Mouse (Mus musculus): ENCODE results near the gene Rcc1l. TPM values are rescaled to one million over a fixed set of nuclear protein-coding genes. Genes with fewer than 3 reads are reported as not detected.
A peak's percentile ranks its signal among the peaks of the same experiment; 100 is the strongest.

The Rcc1l gene
- polyA plus RNA-seq, 1 experiment from 2014 or later: 25.6 TPM

- no peak for ATAC-seq (ENCODE audit: insufficient read depth, low FRiP score)
- no peak overlapping the region for H3K27ac ChIP-seq (ENCODE audit: low read length)
- H3K9me3 ChIP-seq (replicated peaks; ENCODE audit: control insufficient read depth, low read length): no peaks in the 10 kb centered on the region
- H3K9ac ChIP-seq (ENCODE audit: low read length): no peak overlapping the region
- WGBS: 82% methylated on average over 7 of the region's 7 CpGs
- no peaks in the 10 kb centered on the region for H3K27me3 ChIP-seq (ENCODE audit: control insufficient read depth, insufficient read depth, low read length)
- H3K4me2 ChIP-seq (ENCODE audit: low read depth, low read length): no peak overlapping the region
- no peaks in the 10 kb centered on the region for H3K36me3 ChIP-seq (ENCODE audit: control insufficient read depth, insufficient read depth, low read length)
- no peak overlapping the region for H3K4me3 ChIP-seq (replicated peaks; ENCODE audit: low read length)
- H3K4me1 ChIP-seq (ENCODE audit: control insufficient read depth, insufficient read depth, low read length): no peaks in the 10 kb centered on the region
Observed at GRCm38 (mm10) chr5:134115639-134116259, 60.8 kb downstream of the Rcc1l start.

DNA sequence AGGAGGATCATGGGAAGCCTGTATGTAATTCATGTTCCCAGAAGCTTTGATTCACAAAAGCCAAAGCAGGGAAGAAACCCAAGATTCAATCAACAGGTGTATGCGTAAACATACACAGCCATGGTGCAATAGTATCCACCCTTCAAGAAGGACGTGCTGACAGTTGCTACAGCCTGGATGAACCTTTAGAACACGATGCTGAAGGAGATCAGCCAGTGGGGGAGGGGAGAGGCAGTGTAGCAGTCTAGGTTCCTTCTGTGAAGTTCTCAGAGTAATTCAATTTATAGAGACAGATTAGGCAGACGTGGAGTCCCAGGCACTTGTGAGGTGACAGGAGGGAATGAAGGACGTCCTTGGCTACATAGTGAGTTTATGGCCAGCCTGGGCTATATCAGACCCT is 61.6 kb downstream of the Rcc1l start:
- ATAC-seq (ENCODE audit: insufficient read depth, low FRiP score): no peak
- Histone ChIP-seq H3K36me3 (ENCODE audit: control insufficient read depth, insufficient read depth, low read length) (no peaks in the 10 kb centered on the region), H3K4me3 (replicated peaks; ENCODE audit: low read length) (no peak overlapping the region), H3K4me2 (ENCODE audit: low read depth, low read length) (no peak overlapping the region), H3K9ac (ENCODE audit: low read length) (no peak overlapping the region), H3K4me1 (ENCODE audit: control insufficient read depth, insufficient read depth, low read length) (no peaks in the 10 kb centered on the region), H3K27ac (ENCODE audit: low read length) (no peak overlapping the region), H3K27me3 (ENCODE audit: control insufficient read depth, insufficient read depth, low read length) (no peaks in the 10 kb centered on the region), H3K9me3 (replicated peaks; ENCODE audit: control insufficient read depth, low read length) (no peaks in the 10 kb centered on the region)
- WGBS: 77% methylated on average over 5 of the region's 5 CpGs

DNA sequence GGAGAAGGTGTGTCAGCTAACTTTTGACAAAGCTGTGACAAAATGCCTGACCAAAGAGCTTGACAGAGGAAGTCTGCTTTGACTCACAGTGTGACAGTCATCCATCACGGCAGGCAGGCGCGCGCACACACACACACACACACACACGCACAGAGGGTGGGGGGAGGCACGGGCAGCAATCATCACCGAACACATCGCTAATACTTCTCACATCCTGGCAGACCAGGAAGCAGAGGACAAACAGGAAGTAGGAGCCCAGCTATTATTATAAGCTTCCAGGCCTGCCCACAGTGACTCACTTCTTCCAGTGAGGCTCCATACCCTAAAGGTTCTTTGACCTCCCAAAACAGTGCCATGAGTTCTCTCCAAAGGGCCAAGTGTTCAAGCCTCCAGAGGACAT is 70.7 kb downstream of the Rcc1l start:
- H3K9me3 ChIP-seq (replicated peaks; ENCODE audit: control insufficient read depth, low read length): no peaks in the 10 kb centered on the region
- peaks cover 11% of the 10 kb centered on the region for H3K4me1 ChIP-seq (ENCODE audit: control insufficient read depth, insufficient read depth, low read length)
- ATAC-seq (ENCODE audit: insufficient read depth, low FRiP score): no peak
- H3K27ac ChIP-seq (ENCODE audit: low read length): no peak overlapping the region
- no peak overlapping the region for H3K9ac ChIP-seq (ENCODE audit: low read length)
- WGBS: 81% methylated on average over 8 of the region's 8 CpGs
- no peaks in the 10 kb centered on the region for H3K36me3 ChIP-seq (ENCODE audit: control insufficient read depth, insufficient read depth, low read length)
- H3K4me2 ChIP-seq (ENCODE audit: low read depth, low read length): no peak overlapping the region
- H3K4me3 ChIP-seq (replicated peaks; ENCODE audit: low read length): no peak overlapping the region
- H3K27me3 ChIP-seq (ENCODE audit: control insufficient read depth, insufficient read depth, low read length): no peaks in the 10 kb centered on the region

- no peaks in the 10 kb centered on the region for H3K9me3 ChIP-seq (replicated peaks; ENCODE audit: control insufficient read depth, low read length)
- H3K27me3 ChIP-seq (ENCODE audit: control insufficient read depth, insufficient read depth, low read length): no peaks in the 10 kb centered on the region
- no peak overlapping the region for H3K4me3 ChIP-seq (replicated peaks; ENCODE audit: low read length)
- no peaks in the 10 kb centered on the region for H3K36me3 ChIP-seq (ENCODE audit: control insufficient read depth, insufficient read depth, low read length)
- H3K4me2 ChIP-seq (ENCODE audit: low read depth, low read length): no peak overlapping the region
- H3K4me1 ChIP-seq (ENCODE audit: control insufficient read depth, insufficient read depth, low read length): peaks cover 17% of the 10 kb centered on the region
- H3K9ac ChIP-seq (ENCODE audit: low read length): no peak overlapping the region
- no peak overlapping the region for H3K27ac ChIP-seq (ENCODE audit: low read length)
- no peak for ATAC-seq (ENCODE audit: insufficient read depth, low FRiP score)
- 61% methylated on average over 6 of the region's 6 CpGs for WGBS
Observed at GRCm38 (mm10) chr5:134102720-134103119, 73.9 kb downstream of the Rcc1l start.

GRCm38 (mm10) chr5:134101883-134102282 is 74.7 kb downstream of the Rcc1l start:
- H3K27me3 ChIP-seq (ENCODE audit: control insufficient read depth, insufficient read depth, low read length): no peaks in the 10 kb centered on the region
- H3K27ac ChIP-seq (ENCODE audit: low read length): 0 out of 2 replicates have a peak overlapping the region, but pooled peaks have one; percentile 12
- no peak overlapping the region for H3K9ac ChIP-seq (ENCODE audit: low read length)
- H3K9me3 ChIP-seq (replicated peaks; ENCODE audit: control insufficient read depth, low read length): no peaks in the 10 kb centered on the region
- no peaks in the 10 kb centered on the region for H3K36me3 ChIP-seq (ENCODE audit: control insufficient read depth, insufficient read depth, low read length)
- H3K4me1 ChIP-seq (ENCODE audit: control insufficient read depth, insufficient read depth, low read length): peaks cover 17% of the 10 kb centered on the region
- no peak overlapping the region for H3K4me3 ChIP-seq (replicated peaks; ENCODE audit: low read length)
- WGBS: 24% methylated on average over 5 of the region's 5 CpGs
- peak; percentile 12; the same call in 1 of the 2 replicates for ATAC-seq (ENCODE audit: insufficient read depth, low FRiP score)
- H3K4me2 ChIP-seq (ENCODE audit: low read depth, low read length): 0 out of 2 replicates have a peak overlapping the region, but pooled peaks have one; percentile 10

- Histone ChIP-seq H3K36me3 (ENCODE audit: control insufficient read depth, insufficient read depth, low read length) (no peaks in the 10 kb centered on the region), H3K9me3 (replicated peaks; ENCODE audit: control insufficient read depth, low read length) (no peaks in the 10 kb centered on the region), H3K4me2 (ENCODE audit: low read depth, low read length) (peak overlapping the region; percentile 10; the same call in 1 of the 2 replicates), H3K4me1 (ENCODE audit: control insufficient read depth, insufficient read depth, low read length) (peaks cover 17% of the 10 kb centered on the region), H3K9ac (ENCODE audit: low read length) (no peak overlapping the region), H3K27ac (ENCODE audit: low read length) (0 out of 2 replicates have a peak overlapping the region, but pooled peaks have one; percentile 12), H3K27me3 (ENCODE audit: control insufficient read depth, insufficient read depth, low read length) (no peaks in the 10 kb centered on the region), H3K4me3 (replicated peaks; ENCODE audit: low read length) (no peak overlapping the region)
- no peak for ATAC-seq (ENCODE audit: insufficient read depth, low FRiP score)
- 52% methylated on average over 5 of the region's 5 CpGs for WGBS
Observed at GRCm38 (mm10) chr5:134101322-134101721, 75.3 kb downstream of the Rcc1l start.

GRCm38 (mm10) chr5:134100232-134100771 is 76.3 kb downstream of the Rcc1l start:
- Histone ChIP-seq H3K9ac (ENCODE audit: low read length) (peak overlapping the region; percentile 86), H3K4me3 (replicated peaks; ENCODE audit: low read length) (peak overlapping the region; percentile 75), H3K4me1 (ENCODE audit: control insufficient read depth, insufficient read depth, low read length) (peaks cover 17% of the 10 kb centered on the region), H3K4me2 (ENCODE audit: low read depth, low read length) (peak overlapping the region; percentile 96), H3K9me3 (replicated peaks; ENCODE audit: control insufficient read depth, low read length) (no peaks in the 10 kb centered on the region), H3K27me3 (ENCODE audit: control insufficient read depth, insufficient read depth, low read length) (no peaks in the 10 kb centered on the region), H3K36me3 (ENCODE audit: control insufficient read depth, insufficient read depth, low read length) (no peaks in the 10 kb centered on the region), H3K27ac (ENCODE audit: low read length) (no peak overlapping the region)
- no peak for ATAC-seq (ENCODE audit: insufficient read depth, low FRiP score)
- WGBS: 6% methylated on average over 17 of the region's 17 CpGs

DNA sequence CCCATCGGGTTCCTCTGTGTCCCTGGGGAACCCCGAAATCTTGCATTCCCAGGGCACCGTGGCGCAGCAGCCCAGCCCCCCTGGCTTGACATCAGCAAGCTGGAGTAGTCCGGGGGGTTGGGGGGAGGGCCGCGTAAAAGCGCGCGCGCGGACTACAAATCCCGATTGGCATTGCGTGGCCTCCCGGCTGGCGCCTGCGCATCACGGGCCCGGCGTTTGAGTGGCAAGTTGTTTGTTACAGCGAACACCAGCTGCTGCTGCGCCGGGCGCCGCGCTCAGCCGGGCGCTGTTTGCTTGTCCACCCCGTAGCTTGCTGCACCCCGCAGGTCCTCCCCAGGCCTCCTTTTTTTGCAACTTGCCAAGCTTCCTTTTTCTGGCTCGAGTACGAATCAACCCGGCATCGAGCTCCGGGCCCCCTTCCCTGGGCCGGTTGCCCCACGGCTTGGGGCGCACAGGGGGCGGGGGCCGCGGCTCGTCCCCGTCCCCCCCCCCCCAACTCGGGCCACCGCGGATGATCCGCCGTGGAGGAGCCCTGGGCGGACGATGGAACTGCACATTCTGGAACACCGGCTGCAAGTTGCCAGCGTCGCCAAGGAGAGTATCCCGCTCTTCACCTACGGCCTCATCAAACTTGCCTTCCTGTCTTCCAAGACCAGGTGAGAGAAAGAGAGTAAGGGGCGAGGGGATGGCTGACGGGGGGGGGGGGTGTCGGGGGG is 76.9 kb downstream of the Rcc1l start, which contains the start of gene Castor2:
TSS of gene Castor2 (plus strand) at position 216 of the 716 bp plus-strand sequence.
- ATAC-seq (ENCODE audit: insufficient read depth, low FRiP score): peak; percentile 91
- H3K4me2 ChIP-seq (ENCODE audit: low read depth, low read length): peak within 1 kb of the TSS; percentile 96
- peak within 1 kb of the TSS; percentile 75 for H3K4me3 ChIP-seq (replicated peaks; ENCODE audit: low read length)
- peak within 1 kb of the TSS; percentile 64 for H3K27ac ChIP-seq (ENCODE audit: low read length)
- H3K9ac ChIP-seq (ENCODE audit: low read length): peak within 1 kb of the TSS; percentile 86
- under 1% methylated on average over 58 of the region's 58 CpGs for WGBS
- no peaks in the 10 kb centered on the region for H3K36me3 ChIP-seq (ENCODE audit: control insufficient read depth, insufficient read depth, low read length)
- H3K27me3 ChIP-seq (ENCODE audit: control insufficient read depth, insufficient read depth, low read length): no peaks in the 10 kb centered on the region
- peaks cover 17% of the 10 kb centered on the region for H3K4me1 ChIP-seq (ENCODE audit: control insufficient read depth, insufficient read depth, low read length)
- no peaks in the 10 kb centered on the region for H3K9me3 ChIP-seq (replicated peaks; ENCODE audit: control insufficient read depth, low read length)

DNA sequence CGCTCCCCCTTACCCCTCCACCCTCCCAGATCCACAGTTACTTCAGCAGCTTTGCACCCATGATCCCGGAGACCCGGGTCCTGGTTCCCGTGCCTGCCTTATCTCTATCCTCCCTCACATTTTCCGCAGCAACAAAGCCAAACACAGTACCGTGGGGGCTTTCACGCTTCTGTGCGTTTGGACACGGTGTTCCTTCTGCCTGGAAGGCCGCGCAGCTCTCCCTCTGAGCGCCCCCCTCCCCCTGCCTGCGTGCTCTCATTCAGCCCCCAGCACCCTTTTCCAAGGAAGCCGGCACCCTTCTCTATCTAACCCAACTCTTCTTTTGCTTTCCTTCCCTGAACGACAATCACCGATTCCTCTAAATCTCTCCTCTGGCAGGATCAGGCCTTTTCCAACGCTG is 77.6 kb downstream of the Rcc1l start:
- peak overlapping the region; percentile 86 for H3K9ac ChIP-seq (ENCODE audit: low read length)
- 0 out of 2 replicates have a peak, but pooled peaks have one; percentile 24 for ATAC-seq (ENCODE audit: insufficient read depth, low FRiP score)
- no peaks in the 10 kb centered on the region for H3K36me3 ChIP-seq (ENCODE audit: control insufficient read depth, insufficient read depth, low read length)
- peaks cover 17% of the 10 kb centered on the region for H3K4me1 ChIP-seq (ENCODE audit: control insufficient read depth, insufficient read depth, low read length)
- peak overlapping the region; percentile 64; the same call in 1 of the 2 replicates for H3K27ac ChIP-seq (ENCODE audit: low read length)
- WGBS: under 1% methylated on average over 16 of the region's 17 CpGs
- H3K9me3 ChIP-seq (replicated peaks; ENCODE audit: control insufficient read depth, low read length): no peaks in the 10 kb centered on the region
- H3K4me3 ChIP-seq (replicated peaks; ENCODE audit: low read length): peak overlapping the region; percentile 75
- H3K4me2 ChIP-seq (ENCODE audit: low read depth, low read length): peak overlapping the region; percentile 96
- no peaks in the 10 kb centered on the region for H3K27me3 ChIP-seq (ENCODE audit: control insufficient read depth, insufficient read depth, low read length)
